Mouse (Mus musculus): ENCODE results near the gene Zfp947. TPM values are rescaled to one million over a fixed set of nuclear protein-coding genes. Genes with fewer than 3 reads are reported as not detected.
"Not testable (repeated sequence)": the region's sequence is repeated elsewhere in the genome, so short reads cannot be mapped to it uniquely, and the experiment has no call there.

Zfp947 gene
- 2.4 and 2.6 TPM in 2 replicates for polyA plus RNA-seq (2015; fragmentation: Nextera tagmentation; extraction: Ambion mirVana)

- WGBS = 0% methylated on average over 16 of the region's 16 CpGs
- peak; percentile 94 for ATAC-seq (ENCODE audit: low read depth)
- peak within 1 kb of the TSS; percentile 80 for H3K27ac ChIP-seq (ENCODE audit: low read length)
These were observed at the start of gene Zfp947 for GRCm38 (mm10) chr17:22165722-22166294. Zfp947 (minus strand) TSS chr17:22166190.

GRCm38 (mm10) chr17:22165304-22165703 lies 686 bp downstream of the Zfp947 start:
- not testable (repeated sequence) for H3K27me3 ChIP-seq (ENCODE audit: control insufficient read depth, insufficient read depth, low read depth, low read length); H3K4me1 ChIP-seq (replicated peaks; ENCODE audit: control insufficient read depth, insufficient read depth, low read length); H3K9me3 ChIP-seq (ENCODE audit: control insufficient read depth, low read length); H3K36me3 ChIP-seq (ENCODE audit: control insufficient read depth, insufficient read depth, low read length)
- peak overlapping the region; percentile 57 for H3K4me2 ChIP-seq (ENCODE audit: low read depth, low read length)
- H3K27ac ChIP-seq (ENCODE audit: low read length) = peak overlapping the region; percentile 80
- peak; percentile 73 for ATAC-seq (ENCODE audit: low read depth)
- H3K4me3 ChIP-seq (ENCODE audit: low read length) = peak overlapping the region; percentile 61
- peak overlapping the region; percentile 72 for H3K9ac ChIP-seq (ENCODE audit: low read length)
- 6% methylated on average over 3 of the region's 3 CpGs for WGBS

More at GRCm38 (mm10) chr17:22165722-22166294, at the start of gene Zfp947:
- Histone ChIP-seq H3K4me2 (ENCODE audit: low read depth, low read length) (peak within 1 kb of the TSS; percentile 57), H3K4me3 (ENCODE audit: low read length) (peak within 1 kb of the TSS; percentile 61), H3K9ac (ENCODE audit: low read length) (peak within 1 kb of the TSS; percentile 72)
- not testable (repeated sequence) for H3K4me1 ChIP-seq (replicated peaks; ENCODE audit: control insufficient read depth, insufficient read depth, low read length); H3K36me3 ChIP-seq (ENCODE audit: control insufficient read depth, insufficient read depth, low read length); H3K27me3 ChIP-seq (ENCODE audit: control insufficient read depth, insufficient read depth, low read depth, low read length); H3K9me3 ChIP-seq (ENCODE audit: control insufficient read depth, low read length)

GRCm38 (mm10) chr17:22153951-22154350 lies 12.0 kb downstream of the Zfp947 start:
- H3K9me3 ChIP-seq (ENCODE audit: control insufficient read depth, low read length); H3K4me3 ChIP-seq (ENCODE audit: low read length); H3K4me1 ChIP-seq (replicated peaks; ENCODE audit: control insufficient read depth, insufficient read depth, low read length); H3K27ac ChIP-seq (ENCODE audit: low read length); H3K4me2 ChIP-seq (ENCODE audit: low read depth, low read length); H3K9ac ChIP-seq (ENCODE audit: low read length); H3K36me3 ChIP-seq (ENCODE audit: control insufficient read depth, insufficient read depth, low read length); H3K27me3 ChIP-seq (ENCODE audit: control insufficient read depth, insufficient read depth, low read depth, low read length); ATAC-seq (ENCODE audit: low read depth): not testable (repeated sequence)
- WGBS = 59% methylated on average over 2 of the region's 4 CpGs

GRCm38 (mm10) chr17:22118770-22119169 lies 47.2 kb downstream of the Zfp947 start:
- no peaks in the 10 kb centered on the region for H3K27me3 ChIP-seq (ENCODE audit: control insufficient read depth, insufficient read depth, low read depth, low read length)
- no peaks in the 10 kb centered on the region for H3K36me3 ChIP-seq (ENCODE audit: control insufficient read depth, insufficient read depth, low read length)
- H3K4me2 ChIP-seq (ENCODE audit: low read depth, low read length) = no peak overlapping the region
- no peak for ATAC-seq (ENCODE audit: low read depth)
- H3K9ac ChIP-seq (ENCODE audit: low read length) = no peak overlapping the region
- H3K9me3 ChIP-seq (ENCODE audit: control insufficient read depth, low read length) = no peaks in the 10 kb centered on the region
- no peak overlapping the region for H3K4me3 ChIP-seq (ENCODE audit: low read length)
- no peak overlapping the region for H3K27ac ChIP-seq (ENCODE audit: low read length)
- no peaks in the 10 kb centered on the region for H3K4me1 ChIP-seq (replicated peaks; ENCODE audit: control insufficient read depth, insufficient read depth, low read length)

Other genes starting within 250 kb of the Zfp947 start
- gene Zfp942, start 203.7 kb downstream of the Zfp947 start, polyA plus RNA-seq (2015; fragmentation: Nextera tagmentation; extraction: Ambion mirVana) = 19.3 and 22.0 TPM in 2 replicates
- 15.3 and 17.2 TPM in 2 replicates for gene Zfp943, start 203.6 kb downstream of the Zfp947 start, polyA plus RNA-seq (2015; fragmentation: Nextera tagmentation; extraction: Ambion mirVana)
- gene Zfp994, start 59.4 kb upstream of the Zfp947 start, polyA plus RNA-seq (2015; fragmentation: Nextera tagmentation; extraction: Ambion mirVana) = 3.2 and 3.5 TPM in 2 replicates
- gene CT030661.1, start 148.6 kb upstream of the Zfp947 start, polyA plus RNA-seq (2015; fragmentation: Nextera tagmentation; extraction: Ambion mirVana) = 10.9 and 12.1 TPM in 2 replicates
- gene Zfp944, start 195.2 kb upstream of the Zfp947 start, polyA plus RNA-seq (2015; fragmentation: Nextera tagmentation; extraction: Ambion mirVana) = 12.4 and 12.9 TPM in 2 replicates
- 9.2 and 10.4 TPM in 2 replicates for gene Zfp758, start 195.3 kb upstream of the Zfp947 start, polyA plus RNA-seq (2015; fragmentation: Nextera tagmentation; extraction: Ambion mirVana)

Data from lung, embryonic 16.5 days (tissue).